Mouse (Mus musculus): ENCODE data around the gene Rbm17. TPM values are rescaled to one million over a fixed set of nuclear protein-coding genes. Genes with fewer than 3 reads are reported as not detected.
A peak's percentile ranks its signal among the peaks of the same experiment; 100 is the strongest.
"Not testable (repeated sequence)": the region's sequence is repeated elsewhere in the genome, so short reads cannot be mapped to it uniquely, and the experiment has no call there.

Gene Rbm17
- total RNA-seq, 1 experiment from 2014 or later = 121 TPM

- DNase-seq = no peak
These were observed 59.6 kb downstream of the Rbm17 start for GRCm38 (mm10) chr2:11544342-11544741.

- no peak for DNase-seq
These were observed 60.8 kb downstream of the Rbm17 start for GRCm38 (mm10) chr2:11543158-11543557.

DNA sequence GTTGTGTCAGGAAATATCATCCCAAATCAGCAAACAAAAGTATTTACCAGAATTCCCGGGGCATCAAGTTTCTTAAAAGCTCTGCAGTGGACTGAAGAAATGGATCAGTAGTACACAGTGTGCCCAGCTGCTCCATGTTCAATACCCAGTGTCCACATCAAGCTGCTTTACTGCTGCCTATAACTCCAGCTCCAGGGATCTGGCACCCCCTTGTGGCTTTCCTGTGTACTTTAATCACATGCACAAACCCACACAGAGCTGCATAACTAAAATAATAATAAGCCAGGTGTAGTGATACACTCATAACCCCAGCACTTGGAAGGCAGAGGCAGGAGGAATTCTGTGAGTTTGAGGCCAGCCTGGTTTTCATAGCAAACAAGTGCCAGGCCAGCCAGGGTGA is 61.3 kb downstream of the Rbm17 start:
- peak; percentile 90 for DNase-seq

DNA sequence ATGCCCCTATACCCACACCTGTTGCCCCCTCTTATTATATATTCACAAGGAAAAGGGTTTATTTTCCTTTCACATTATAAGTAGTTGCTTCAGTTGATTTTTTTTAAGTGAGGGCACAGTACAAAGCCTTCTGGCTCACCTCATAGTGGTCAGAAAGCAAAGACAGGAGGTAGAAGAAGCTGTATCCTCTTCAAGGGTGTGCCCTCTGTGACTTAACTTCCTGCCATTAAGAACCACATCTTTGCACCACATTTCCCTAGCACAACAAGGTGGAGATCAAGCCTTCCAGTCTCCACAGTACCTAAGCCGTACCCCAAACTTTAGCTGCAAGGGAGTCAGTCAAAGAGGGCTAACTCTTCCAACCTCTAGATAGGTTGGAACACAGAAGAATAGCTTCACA is 61.8 kb downstream of the Rbm17 start:
- no peak for DNase-seq

DNA sequence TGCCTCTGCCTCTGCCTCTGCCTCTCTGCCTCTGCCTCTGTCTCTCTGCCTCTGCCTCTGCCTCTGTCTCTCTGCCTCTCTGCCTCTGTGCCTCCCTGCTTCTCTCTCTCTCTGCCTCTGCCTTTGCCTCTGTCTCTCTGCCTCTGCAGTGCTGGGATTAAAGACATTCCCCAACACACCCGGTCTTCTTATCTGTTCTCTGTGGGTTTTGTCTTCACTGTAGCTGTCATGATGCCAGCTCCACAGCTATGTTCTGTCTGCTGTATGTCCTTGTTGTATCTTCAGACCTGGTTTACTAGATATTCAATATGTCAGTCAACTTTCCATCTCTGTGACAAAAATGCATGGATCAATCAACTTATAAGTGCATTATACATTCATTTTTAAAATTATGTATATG is 62.4 kb downstream of the Rbm17 start:
- not testable (repeated sequence) for DNase-seq

GRCm38 (mm10) chr2:11535966-11536365 is 68.0 kb downstream of the Rbm17 start:
- no peak for DNase-seq

Other genes with a start within 250 kb of the Rbm17 start
- 136 and 152 TPM in 2 replicates for gene Pfkfb3, start 50.1 kb downstream of the Rbm17 start, total RNA-seq (2021)
- not detected in 2 replicates for gene Gm17490, start 22.1 kb upstream of the Rbm17 start, total RNA-seq (2021)
- 0.19 and 1.5 TPM in 2 replicates for gene Il2ra, start 38.7 kb upstream of the Rbm17 start, total RNA-seq (2021)
- 50.8 and 59.1 TPM in 2 replicates for gene Il15ra, start 101.1 kb upstream of the Rbm17 start, total RNA-seq (2021)
- 102 and 118 TPM in 2 replicates for gene Fbh1, start 173.4 kb upstream of the Rbm17 start, total RNA-seq (2021)
- 32.9 and 46.8 TPM in 2 replicates for gene Ankrd16, start 173.7 kb upstream of the Rbm17 start, total RNA-seq (2021)

All from adrenal gland, postnatal 14 days (tissue).